Mouse (Mus musculus): ENCODE results near the gene S100a11. TPM values are rescaled to one million over a fixed set of nuclear protein-coding genes. Genes with fewer than 3 reads are reported as not detected.

The S100a11 gene
- total RNA-seq (2023) = 100 to 1,000 TPM; 232 to 245 TPM

DNA sequence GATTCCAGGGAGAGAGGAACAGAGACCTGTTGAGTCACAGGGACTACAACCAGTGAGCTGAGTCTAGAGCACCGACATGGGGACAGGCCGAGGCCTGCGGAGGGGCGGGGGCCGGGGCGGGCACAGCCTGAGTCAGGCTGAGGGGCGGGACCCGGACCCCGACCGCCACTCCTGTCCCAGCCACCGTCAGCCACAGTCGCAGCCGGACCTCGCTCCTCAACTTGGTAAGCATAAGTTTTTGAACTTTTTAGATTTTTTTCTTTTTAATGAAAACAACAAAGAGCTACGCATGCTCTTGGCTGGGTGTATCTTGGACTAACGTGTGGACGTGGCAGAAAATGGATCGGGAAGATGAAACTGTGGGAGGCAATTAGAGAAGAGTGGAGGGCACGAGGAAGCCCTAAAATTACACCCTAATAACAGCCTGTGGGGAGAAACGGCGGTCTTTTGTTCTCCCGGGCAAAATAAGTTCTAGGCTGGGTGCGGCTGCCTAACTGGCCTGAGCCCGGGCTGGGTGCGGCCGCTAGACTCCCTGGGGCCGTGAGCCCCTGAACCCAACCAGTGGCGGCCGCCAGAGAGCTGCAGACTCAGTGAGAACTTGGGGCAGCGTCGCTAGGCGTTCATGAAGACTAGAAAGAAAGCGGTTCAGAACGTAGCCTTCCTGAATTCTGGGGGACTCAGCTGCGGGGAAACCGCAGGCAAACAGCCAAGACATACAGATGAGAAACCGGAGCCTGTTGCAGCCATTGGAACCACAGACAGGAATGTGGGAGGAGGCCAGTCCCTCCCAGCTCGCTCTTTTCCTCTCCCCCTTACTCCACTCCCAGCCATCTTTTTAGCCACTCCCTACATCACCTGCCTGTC is at the start of gene S100a11:
TSS of gene S100a11 (plus strand) at position 159 of the 864 bp plus-strand sequence.

DNA sequence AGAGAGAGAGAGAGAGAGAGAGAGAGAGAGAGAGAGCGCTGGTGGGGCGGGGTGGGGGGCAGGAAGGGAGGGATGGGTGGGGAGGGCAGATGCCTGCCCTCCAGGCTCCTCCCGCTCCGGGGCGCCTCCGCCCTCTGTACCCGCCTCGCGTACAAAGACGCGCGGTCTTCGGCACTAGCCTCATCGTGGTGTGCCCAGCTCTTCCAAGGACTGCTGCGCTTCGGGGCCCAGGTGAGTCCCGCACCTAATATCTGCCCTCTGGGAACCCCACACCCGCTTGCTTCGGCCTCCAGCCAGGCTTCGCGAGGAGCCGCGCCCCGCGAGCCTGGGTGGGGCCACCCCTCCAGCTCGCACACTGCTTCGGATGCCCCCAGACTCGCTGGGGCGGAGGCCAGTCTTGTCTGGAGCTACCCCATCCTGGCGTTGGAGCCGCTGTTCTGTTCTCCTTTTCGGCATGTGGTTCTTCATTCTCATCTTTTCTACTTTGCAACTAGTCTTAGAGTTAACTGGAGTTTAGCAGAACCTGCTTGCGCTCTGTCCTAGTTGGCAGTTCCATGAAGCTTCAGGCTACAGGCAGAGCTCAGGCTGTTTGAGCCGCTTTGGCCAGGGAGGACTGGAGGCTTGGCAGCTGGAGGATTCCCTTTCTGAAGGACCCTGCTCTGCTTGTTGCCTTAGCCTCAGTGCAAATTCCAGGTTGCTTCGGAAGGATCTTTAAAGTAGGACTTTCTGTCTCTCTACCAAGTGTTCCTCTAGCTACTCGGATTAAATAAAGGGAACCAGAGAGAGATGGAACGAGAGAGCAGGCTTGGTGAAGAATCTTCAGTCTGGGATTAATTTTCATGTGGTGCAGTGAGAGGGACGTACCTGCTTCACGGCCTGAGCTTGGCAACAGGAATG is 34.9 kb downstream of the S100a11 start, which contains the start of gene S100a10:
TSS of gene S100a10 (plus strand) at position 100 of the 897 bp plus-strand sequence.

Other genes starting within 250 kb of the S100a11 start
- gene Flg, start 247.0 kb upstream of the S100a11 start, total RNA-seq (2023) = not detected
- not detected for gene Hrnr, start 200.7 kb upstream of the S100a11 start, total RNA-seq (2023)
- not detected for gene Rptn, start 126.8 kb upstream of the S100a11 start, total RNA-seq (2023)
- not detected for gene Tchh, start 78.2 kb upstream of the S100a11 start, total RNA-seq (2023)
- gene Tchhl1, start 51.7 kb upstream of the S100a11 start, total RNA-seq (2023) = not detected
- gene S100a10, start 34.6 kb downstream of the S100a11 start, total RNA-seq (2023) = 100 to 1,000 TPM; 194 to 222 TPM
- gene Tdpoz2, start 132.2 kb downstream of the S100a11 start, total RNA-seq (2023) = not detected
- gene Tdpoz1, start 155.8 kb downstream of the S100a11 start, total RNA-seq (2023) = not detected
- gene Gm37596, start 172.6 kb downstream of the S100a11 start, total RNA-seq (2023) = not detected